Mouse (Mus musculus): ENCODE measurements at regions not wholly inside any gene's neighbourhood (a gene's known extent, or its start where the extent isn't known, plus 50 kb on each side); places are given as distances from the start of the nearest gene placed in this dataset.

DNA sequence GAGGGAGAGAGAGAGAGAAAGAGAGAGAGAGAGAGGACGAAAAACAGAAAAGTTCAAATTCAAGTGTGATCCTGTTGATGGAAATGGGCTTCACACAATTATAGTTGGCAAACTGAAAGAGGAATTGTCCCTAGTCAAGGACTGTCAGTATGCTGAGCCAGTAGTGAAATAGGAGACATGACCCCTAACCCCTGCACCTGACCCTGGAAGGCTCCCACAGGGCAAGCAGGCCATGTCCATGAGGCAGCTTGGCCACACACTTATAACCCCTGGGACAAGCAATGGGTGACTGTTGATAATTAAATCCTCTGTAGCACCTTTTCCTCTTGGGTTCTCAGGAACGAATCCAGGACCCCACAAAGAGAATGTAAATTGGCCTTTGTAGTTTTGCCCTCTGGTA is 122.1 kb upstream of the Ednrb start:
- H3K9me3 ChIP-seq (replicated peaks; ENCODE audit: control insufficient read depth, low read length), result no peaks in the 10 kb centered on the region
- no peak overlapping the region for H3K27ac ChIP-seq (ENCODE audit: low read length)
- no peaks in the 10 kb centered on the region for H3K4me1 ChIP-seq (ENCODE audit: control insufficient read depth, insufficient read depth, low read length)
- no peak for ATAC-seq (replicated peaks; ENCODE audit: extremely low read depth, insufficient read depth, low FRiP score)
- H3K36me3 ChIP-seq (ENCODE audit: control insufficient read depth, insufficient read depth), result no peaks in the 10 kb centered on the region
- H3K4me2 ChIP-seq (ENCODE audit: low read depth, low read length), result no peak overlapping the region
- H3K27me3 ChIP-seq (ENCODE audit: control insufficient read depth, insufficient read depth, low read length), result no peaks in the 10 kb centered on the region
- H3K4me3 ChIP-seq (ENCODE audit: low read length), result no peak overlapping the region
- H3K9ac ChIP-seq (ENCODE audit: low read length), result no peak overlapping the region
- 81% methylated on average over 2 of the region's 2 CpGs for WGBS

- Histone ChIP-seq H3K4me2 (ENCODE audit: low read depth, low read length) (no peak overlapping the region), H3K4me3 (ENCODE audit: low read length) (no peak overlapping the region), H3K9ac (ENCODE audit: low read length) (no peak overlapping the region), H3K4me1 (ENCODE audit: control insufficient read depth, insufficient read depth, low read length) (no peaks in the 10 kb centered on the region), H3K27ac (ENCODE audit: low read length) (no peak overlapping the region), H3K27me3 (ENCODE audit: control insufficient read depth, insufficient read depth, low read length) (no peaks in the 10 kb centered on the region), H3K9me3 (replicated peaks; ENCODE audit: control insufficient read depth, low read length) (no peaks in the 10 kb centered on the region), H3K36me3 (ENCODE audit: control insufficient read depth, insufficient read depth) (no peaks in the 10 kb centered on the region)
- no peak for ATAC-seq (replicated peaks; ENCODE audit: extremely low read depth, insufficient read depth, low FRiP score)
- WGBS, result 61% methylated on average over 11 of the region's 11 CpGs
Measured at GRCm38 (mm10) chr14:103962303-103962881, 118.2 kb upstream of the Ednrb start.

DNA sequence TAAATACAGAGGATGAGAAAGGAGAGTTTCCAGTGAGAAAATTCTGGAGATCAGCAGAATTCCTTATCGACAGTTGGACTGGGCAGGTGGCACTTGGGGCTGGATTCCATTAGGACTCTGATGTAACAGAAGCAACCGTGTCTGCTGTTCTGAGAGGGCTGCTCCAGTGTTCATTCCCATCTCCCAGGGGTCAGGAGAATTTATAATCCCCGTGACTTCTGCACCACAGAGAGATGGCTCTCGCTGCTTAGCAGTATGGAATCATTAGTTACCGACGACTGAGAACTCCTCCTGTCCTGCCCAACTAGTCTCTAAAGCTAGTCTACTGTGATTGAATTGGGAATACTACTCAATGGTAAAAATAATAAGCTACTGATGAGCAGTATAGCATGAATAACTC is 107.7 kb upstream of the Ednrb start:
- ATAC-seq (replicated peaks; ENCODE audit: extremely low read depth, insufficient read depth, low FRiP score), result no peak
- no peaks in the 10 kb centered on the region for H3K4me1 ChIP-seq (ENCODE audit: control insufficient read depth, insufficient read depth, low read length)
- H3K36me3 ChIP-seq (ENCODE audit: control insufficient read depth, insufficient read depth), result no peaks in the 10 kb centered on the region
- H3K27me3 ChIP-seq (ENCODE audit: control insufficient read depth, insufficient read depth, low read length), result no peaks in the 10 kb centered on the region
- 83% methylated on average over 6 of the region's 6 CpGs for WGBS
- H3K9me3 ChIP-seq (replicated peaks; ENCODE audit: control insufficient read depth, low read length), result no peaks in the 10 kb centered on the region
- no peak overlapping the region for H3K4me2 ChIP-seq (ENCODE audit: low read depth, low read length)
- H3K9ac ChIP-seq (ENCODE audit: low read length), result no peak overlapping the region
- no peak overlapping the region for H3K4me3 ChIP-seq (ENCODE audit: low read length)
- no peak overlapping the region for H3K27ac ChIP-seq (ENCODE audit: low read length)

- Histone ChIP-seq H3K4me2 (ENCODE audit: low read depth, low read length) (no peak overlapping the region), H3K4me3 (ENCODE audit: low read length) (no peak overlapping the region), H3K27ac (ENCODE audit: low read length) (peak overlapping the region; percentile 14; the same call in 1 of the 2 replicates), H3K36me3 (ENCODE audit: control insufficient read depth, insufficient read depth) (no peaks in the 10 kb centered on the region), H3K4me1 (ENCODE audit: control insufficient read depth, insufficient read depth, low read length) (no peaks in the 10 kb centered on the region), H3K9me3 (replicated peaks; ENCODE audit: control insufficient read depth, low read length) (no peaks in the 10 kb centered on the region), H3K9ac (ENCODE audit: low read length) (no peak overlapping the region), H3K27me3 (ENCODE audit: control insufficient read depth, insufficient read depth, low read length) (no peaks in the 10 kb centered on the region)
- WGBS, result 57% methylated on average over 6 of the region's 6 CpGs
- no peak for ATAC-seq (replicated peaks; ENCODE audit: extremely low read depth, insufficient read depth, low FRiP score)
Measured at GRCm38 (mm10) chr14:103949950-103950349, 105.7 kb upstream of the Ednrb start.

- H3K9ac ChIP-seq (ENCODE audit: low read length), result no peak overlapping the region
- ATAC-seq (replicated peaks; ENCODE audit: extremely low read depth, insufficient read depth, low FRiP score), result no peak
- 56% methylated on average over 3 of the region's 3 CpGs for WGBS
- H3K27ac ChIP-seq (ENCODE audit: low read length), result no peak overlapping the region
- H3K36me3 ChIP-seq (ENCODE audit: control insufficient read depth, insufficient read depth), result no peaks in the 10 kb centered on the region
- H3K4me2 ChIP-seq (ENCODE audit: low read depth, low read length), result no peak overlapping the region
- H3K4me3 ChIP-seq (ENCODE audit: low read length), result no peak overlapping the region
- H3K9me3 ChIP-seq (replicated peaks; ENCODE audit: control insufficient read depth, low read length), result no peaks in the 10 kb centered on the region
- H3K27me3 ChIP-seq (ENCODE audit: control insufficient read depth, insufficient read depth, low read length), result no peaks in the 10 kb centered on the region
- no peaks in the 10 kb centered on the region for H3K4me1 ChIP-seq (ENCODE audit: control insufficient read depth, insufficient read depth, low read length)
Measured at GRCm38 (mm10) chr14:103948026-103948777, 104.0 kb upstream of the Ednrb start.

- no peak for ATAC-seq (replicated peaks; ENCODE audit: extremely low read depth, insufficient read depth, low FRiP score)
- no peak overlapping the region for H3K4me2 ChIP-seq (ENCODE audit: low read depth, low read length)
- no peaks in the 10 kb centered on the region for H3K36me3 ChIP-seq (ENCODE audit: control insufficient read depth, insufficient read depth)
- H3K9me3 ChIP-seq (replicated peaks; ENCODE audit: control insufficient read depth, low read length), result no peaks in the 10 kb centered on the region
- H3K27me3 ChIP-seq (ENCODE audit: control insufficient read depth, insufficient read depth, low read length), result no peaks in the 10 kb centered on the region
- WGBS, result 14% methylated on average over 1 of the region's 1 CpGs
- H3K9ac ChIP-seq (ENCODE audit: low read length), result no peak overlapping the region
- H3K4me3 ChIP-seq (ENCODE audit: low read length), result no peak overlapping the region
- H3K4me1 ChIP-seq (ENCODE audit: control insufficient read depth, insufficient read depth, low read length), result no peaks in the 10 kb centered on the region
- no peak overlapping the region for H3K27ac ChIP-seq (ENCODE audit: low read length)
Measured at GRCm38 (mm10) chr14:103945753-103946152, 101.6 kb upstream of the Ednrb start.

- H3K9ac ChIP-seq (ENCODE audit: low read length), result no peak overlapping the region
- H3K4me3 ChIP-seq (ENCODE audit: low read length), result no peak overlapping the region
- H3K4me1 ChIP-seq (ENCODE audit: control insufficient read depth, insufficient read depth, low read length), result no peaks in the 10 kb centered on the region
- WGBS, result 28% methylated on average over 3 of the region's 3 CpGs
- no peaks in the 10 kb centered on the region for H3K9me3 ChIP-seq (replicated peaks; ENCODE audit: control insufficient read depth, low read length)
- no peak overlapping the region for H3K27ac ChIP-seq (ENCODE audit: low read length)
- H3K4me2 ChIP-seq (ENCODE audit: low read depth, low read length), result no peak overlapping the region
- ATAC-seq (replicated peaks; ENCODE audit: extremely low read depth, insufficient read depth, low FRiP score), result no peak
- no peaks in the 10 kb centered on the region for H3K27me3 ChIP-seq (ENCODE audit: control insufficient read depth, insufficient read depth, low read length)
- H3K36me3 ChIP-seq (ENCODE audit: control insufficient read depth, insufficient read depth), result no peaks in the 10 kb centered on the region
Measured at GRCm38 (mm10) chr14:103939867-103940266, 95.7 kb upstream of the Ednrb start.

- no peaks in the 10 kb centered on the region for H3K9me3 ChIP-seq (replicated peaks; ENCODE audit: control insufficient read depth, low read length)
- WGBS, result 76% methylated on average over 5 of the region's 5 CpGs
- no peak for ATAC-seq (replicated peaks; ENCODE audit: extremely low read depth, insufficient read depth, low FRiP score)
- no peak overlapping the region for H3K4me3 ChIP-seq (ENCODE audit: low read length)
- H3K27ac ChIP-seq (ENCODE audit: low read length), result no peak overlapping the region
- H3K4me1 ChIP-seq (ENCODE audit: control insufficient read depth, insufficient read depth, low read length), result no peaks in the 10 kb centered on the region
- no peaks in the 10 kb centered on the region for H3K27me3 ChIP-seq (ENCODE audit: control insufficient read depth, insufficient read depth, low read length)
- no peaks in the 10 kb centered on the region for H3K36me3 ChIP-seq (ENCODE audit: control insufficient read depth, insufficient read depth)
- H3K4me2 ChIP-seq (ENCODE audit: low read depth, low read length), result no peak overlapping the region
- H3K9ac ChIP-seq (ENCODE audit: low read length), result no peak overlapping the region
Measured at GRCm38 (mm10) chr14:103938937-103939336, 94.7 kb upstream of the Ednrb start.

DNA sequence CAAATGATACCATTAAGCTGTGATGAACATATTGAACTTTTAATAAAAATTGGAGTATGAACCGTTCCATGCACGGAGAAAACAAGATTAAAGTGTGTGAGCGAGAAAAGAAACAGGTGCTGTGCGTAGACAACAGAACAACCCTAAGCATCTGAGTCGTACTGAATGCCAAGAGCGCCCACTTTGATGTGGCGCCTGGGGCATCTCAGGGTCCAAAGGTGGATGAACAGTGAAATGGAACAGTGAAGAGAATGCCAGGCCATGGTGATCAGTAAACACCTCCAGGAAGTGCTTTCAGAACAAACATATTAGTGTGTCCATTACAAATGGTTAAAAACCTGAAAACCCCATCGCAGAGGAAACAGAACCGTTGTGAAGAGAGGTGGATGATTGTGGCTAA is 94.0 kb upstream of the Ednrb start:
- Histone ChIP-seq H3K27me3 (ENCODE audit: control insufficient read depth, insufficient read depth, low read length) (no peaks in the 10 kb centered on the region), H3K9me3 (replicated peaks; ENCODE audit: control insufficient read depth, low read length) (no peaks in the 10 kb centered on the region), H3K4me2 (ENCODE audit: low read depth, low read length) (no peak overlapping the region), H3K4me3 (ENCODE audit: low read length) (no peak overlapping the region), H3K27ac (ENCODE audit: low read length) (no peak overlapping the region), H3K36me3 (ENCODE audit: control insufficient read depth, insufficient read depth) (no peaks in the 10 kb centered on the region), H3K9ac (ENCODE audit: low read length) (no peak overlapping the region), H3K4me1 (ENCODE audit: control insufficient read depth, insufficient read depth, low read length) (no peaks in the 10 kb centered on the region)
- WGBS, result 90% methylated on average over 9 of the region's 9 CpGs
- no peak for ATAC-seq (replicated peaks; ENCODE audit: extremely low read depth, insufficient read depth, low FRiP score)

All from heart, embryonic 16.5 days (tissue).